In the genomic region with DNA sequence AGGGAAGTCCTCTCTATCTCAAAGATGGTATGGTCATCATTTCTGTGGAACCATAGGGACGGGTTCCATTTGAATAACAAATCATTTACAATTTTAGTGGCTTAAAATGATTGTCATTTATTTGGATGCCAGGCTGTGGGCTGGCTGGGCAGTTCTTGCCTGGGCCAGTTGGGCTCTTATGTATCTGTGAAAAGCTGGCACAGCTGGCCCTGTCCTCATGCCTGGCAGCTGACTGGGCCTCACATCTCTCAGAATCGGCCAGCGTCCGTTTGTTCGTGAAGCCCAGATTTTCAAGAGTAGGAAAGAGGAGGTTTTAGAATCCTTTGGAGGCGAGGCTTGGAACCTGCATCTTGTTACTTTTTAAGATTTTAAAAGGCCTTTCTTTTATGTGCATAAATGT, we compare ENCODE assay signal across 20 mouse cellular contexts.
DNase-seq lines count a peak whose midpoint lies in the region; TF ChIP-seq lines count a peak whose summit lies in the region.
"Had no signal": no experiment of that assay in that cellular context is flagged by ENCODE, and none has a peak within 500 bp of the region (broad histone marks: within the 10 kb centered on the region; RNA-seq: fewer than 3 reads in every experiment).

No protein-coding gene starts in this region.

- H3K4me1 ChIP-seq in heart, embryonic 10.5 days, result peaks cover 16% of the 10 kb centered on the region

- H3K27me3 ChIP-seq in heart, embryonic 10.5 days (ENCODE audit: insufficient read depth, poor library complexity, severe bottlenecking), result no peaks in the 10 kb centered on the region

- DNase-seq in cerebellum, postnatal 10 days, result peak; percentile 49 to 56
- DNase-seq in cerebellum, adult 8-10 months, result no peak
- DNase-seq in heart, embryonic 10.5 days (ENCODE audit: low spot score), result peak; percentile 53
- no peak for DNase-seq in heart, postnatal 14 days
- no peak for DNase-seq in layer of hippocampus, adult 2 months (ENCODE audit: low spot score in 2 of 2)
- no peak for DNase-seq in layer of hippocampus, adult 8-10 months (ENCODE audit: low spot score in 2 of 2)
- DNase-seq in testis, postnatal 10 days (ENCODE audit: low spot score), result peak; percentile 33
- DNase-seq in testis, postnatal 14 days (ENCODE audit: low spot score), result no peak
- DNase-seq: adrenal gland, adult 8-10 months; adrenal gland, postnatal 36 days; B cell, adult 2 months; cerebellum, adult 11 months; cerebellum, adult 9-10 months; cerebellum, postnatal 36 days; gastrocnemius, postnatal 36 days; heart, adult 11 months; heart, postnatal 10 days had no signal

- 88% methylated on average over 6 of the region's 6 CpGs for WGBS in heart, embryonic 10.5 days

- TF ChIP-seq CTCF in layer of hippocampus, adult 2 months (conservative IDR thresholded peaks at IDR 0.05), result no peak

- no peaks in the 10 kb centered on the region for H3K36me3 ChIP-seq in heart, embryonic 10.5 days
- H3K36me3 ChIP-seq: embryonic facial prominence, embryonic 10.5 days; G1E had no signal

- H3K27ac ChIP-seq in heart, embryonic 10.5 days, result no peak overlapping the region
- H3K27ac ChIP-seq in layer of hippocampus, adult 2 months, result peak overlapping the region; percentile 51; the same call in 1 of the 2 replicates
- H3K27ac ChIP-seq: embryonic facial prominence, embryonic 10.5 days; hindbrain, embryonic 14.5 days had no signal

- intact Hi-C loops in heart, postnatal 14 days (cut with DNase I), result no loop called here

- H3K9me3 ChIP-seq in heart, embryonic 10.5 days, result no peaks in the 10 kb centered on the region
- H3K9me3 ChIP-seq: embryonic facial prominence, embryonic 10.5 days; G1E had no signal

- H3K4me3 ChIP-seq in heart, embryonic 10.5 days, result no peak overlapping the region
- no peak overlapping the region for H3K4me3 ChIP-seq in layer of hippocampus, adult 2 months
- H3K4me3 ChIP-seq: embryonic facial prominence, embryonic 10.5 days had no signal

Comparison
In these comparisons a context has a peak if more than half of its experiments do, and no peak if none do; other contexts are left out.
1. DNase-seq: peak in cerebellum, postnatal 10 days (2 of 2), heart, embryonic 10.5 days (single experiment) and testis, postnatal 10 days (single experiment); none in cerebellum, adult 8-10 months (single experiment), heart, postnatal 14 days (0 of 2), layer of hippocampus, adult 2 months (0 of 2), layer of hippocampus, adult 8-10 months (0 of 2) and testis, postnatal 14 days (single experiment).